Mouse (Mus musculus): ENCODE results near the gene Spock2. TPM values are rescaled to one million over a fixed set of nuclear protein-coding genes. Genes with fewer than 3 reads are reported as not detected.
A peak's percentile ranks its signal among the peaks of the same experiment; 100 is the strongest.
"Not testable (repeated sequence)": the region's sequence is repeated elsewhere in the genome, so short reads cannot be mapped to it uniquely, and the experiment has no call there.

Gene Spock2
- polyA plus RNA-seq, 2 experiments from 2014 or later = 3.9 to 5.3 TPM

DNA sequence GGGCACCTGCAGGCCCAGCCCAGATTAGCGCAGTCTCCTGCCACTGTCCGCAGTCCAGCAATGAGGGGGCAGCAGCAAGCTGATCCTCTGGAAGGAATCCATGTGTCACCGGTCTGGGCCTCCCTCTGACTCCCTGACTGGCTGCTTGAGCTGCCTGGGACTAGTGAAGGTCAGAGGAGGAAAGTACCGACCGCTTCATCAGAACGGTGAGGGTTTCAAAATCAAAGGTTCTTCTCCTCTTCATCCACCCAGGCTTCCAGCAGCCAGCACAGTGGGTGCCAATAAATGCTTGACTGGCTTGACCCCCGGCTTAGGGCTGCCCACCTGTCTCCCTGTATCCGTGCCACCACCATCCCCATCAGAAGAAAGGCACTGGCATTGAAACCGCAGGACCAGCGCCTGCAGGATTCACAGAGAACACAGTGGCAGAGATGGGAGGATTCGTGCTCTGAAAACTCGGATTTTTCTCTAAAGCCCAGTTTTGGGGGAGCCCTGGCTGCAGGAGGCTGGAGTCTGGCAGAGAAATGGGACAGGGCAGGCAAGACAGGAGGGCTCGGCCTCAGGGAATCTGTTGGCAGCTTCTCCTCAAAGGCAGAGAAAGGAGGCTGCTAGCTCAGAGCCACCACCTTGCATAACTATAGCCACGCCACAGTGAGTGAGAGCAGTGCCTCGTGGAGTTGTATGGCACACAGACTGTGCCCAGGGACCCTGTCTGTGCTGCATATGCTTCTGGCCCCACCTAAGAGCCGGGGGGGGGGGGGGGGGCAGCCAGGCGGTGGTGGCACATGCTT lies 2.5 kb downstream of the Spock2 start:
- ATAC-seq = no peak

- ATAC-seq = no peak
Observed at GRCm38 (mm10) chr10:60109336-60109735, 3.3 kb downstream of the Spock2 start.

- no peak for ATAC-seq
Observed at GRCm38 (mm10) chr10:60109989-60110388, 4.0 kb downstream of the Spock2 start.

DNA sequence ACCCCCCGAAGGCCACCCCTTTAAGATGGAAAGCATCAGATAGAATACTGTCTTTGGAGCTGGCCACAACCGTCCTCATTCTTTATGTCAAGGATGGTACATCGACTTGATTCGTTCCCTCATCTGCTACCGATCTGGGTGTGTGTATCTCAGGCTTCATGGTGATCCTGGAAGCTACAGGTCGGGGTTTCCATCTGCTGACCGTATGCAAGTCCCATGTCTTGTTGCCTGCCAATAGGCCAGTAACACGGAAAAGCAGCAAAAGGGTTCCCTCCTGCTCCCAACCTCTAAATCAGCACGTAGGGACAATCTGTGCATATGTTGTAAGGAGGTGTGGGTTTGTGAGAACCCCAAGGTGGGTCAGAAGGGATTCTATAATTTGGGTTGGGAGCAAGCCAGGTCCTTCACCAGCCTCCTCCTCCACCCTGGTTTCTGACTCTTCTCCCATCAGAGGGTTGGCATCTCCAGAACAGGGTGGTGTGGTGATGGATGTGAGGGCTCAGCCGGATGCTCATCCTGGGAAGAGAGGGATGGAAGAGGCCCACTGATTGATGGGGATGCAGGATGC lies 5.0 kb downstream of the Spock2 start:
- no peak for ATAC-seq

- ATAC-seq = no peak
Observed at GRCm38 (mm10) chr10:60113965-60114690, 8.1 kb downstream of the Spock2 start.

GRCm38 (mm10) chr10:60115345-60116185 lies 9.5 kb downstream of the Spock2 start:
- peak; percentile 46 for ATAC-seq

- no peak for ATAC-seq
Observed at GRCm38 (mm10) chr10:60116997-60117396, 11.0 kb downstream of the Spock2 start.

DNA sequence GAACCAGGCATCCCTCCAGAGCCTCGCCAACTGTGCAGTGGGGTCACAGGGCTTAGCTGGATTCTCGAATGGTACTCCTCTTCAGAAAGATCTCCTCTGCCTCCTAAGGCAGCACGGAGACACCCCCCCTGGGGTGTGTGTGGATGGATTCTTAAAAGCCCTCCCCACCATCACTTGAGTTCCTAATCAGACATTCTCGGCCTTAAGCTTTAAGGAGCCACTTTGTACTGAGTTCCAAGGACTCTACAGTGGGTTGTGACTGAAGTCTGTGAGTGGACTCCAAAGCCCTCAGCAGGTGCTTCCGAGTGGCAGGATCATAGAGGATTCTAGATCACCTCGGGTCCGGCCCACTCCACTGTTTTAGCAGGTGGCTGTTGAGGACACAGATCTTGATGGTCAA lies 12.4 kb downstream of the Spock2 start:
- ATAC-seq = no peak

GRCm38 (mm10) chr10:60120630-60121029 lies 14.6 kb downstream of the Spock2 start:
- ATAC-seq = no peak

- ATAC-seq = no peak
Observed at GRCm38 (mm10) chr10:60124078-60124477, 18.1 kb downstream of the Spock2 start.

DNA sequence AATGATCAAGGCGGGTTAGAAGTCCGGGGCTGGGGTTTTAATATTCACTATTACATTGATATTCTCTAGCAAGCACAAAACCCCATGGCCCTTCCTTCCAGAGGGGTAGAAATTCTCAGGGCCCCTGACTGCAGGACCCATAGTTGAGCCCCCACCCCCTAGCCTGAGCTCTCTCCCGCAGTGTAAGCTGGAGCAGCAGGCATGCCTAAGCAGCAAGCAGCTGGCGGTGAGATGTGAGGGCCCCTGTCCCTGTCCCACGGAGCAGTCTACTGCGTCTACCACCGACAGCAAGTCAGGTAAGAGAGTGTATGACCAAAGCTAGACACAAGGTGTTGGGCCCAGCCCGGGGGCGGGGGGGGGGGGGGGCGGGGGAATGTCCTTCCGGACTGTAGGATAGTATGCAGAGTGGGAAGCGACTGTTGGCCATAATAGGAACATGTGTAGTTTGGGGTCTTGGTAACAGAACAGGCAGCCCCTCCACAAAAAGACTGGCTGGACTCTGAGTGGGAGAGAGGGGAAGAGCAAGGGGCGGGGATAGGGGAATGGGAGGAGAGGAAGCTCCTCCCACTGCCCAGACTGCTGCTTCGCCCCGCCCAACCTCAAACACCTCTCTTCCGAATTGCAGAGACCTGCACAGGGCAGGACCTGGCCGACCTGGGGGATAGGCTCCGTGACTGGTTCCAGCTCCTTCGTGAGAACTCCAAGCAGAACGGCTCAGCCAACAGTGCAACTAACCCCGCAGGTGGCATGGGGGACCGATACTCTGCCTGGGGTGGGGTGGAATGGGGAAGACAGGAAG lies 19.7 kb downstream of the Spock2 start:
- no peak for ATAC-seq

- ATAC-seq = no peak
Observed at GRCm38 (mm10) chr10:60128287-60128686, 22.3 kb downstream of the Spock2 start.

- no peak for ATAC-seq
Observed at GRCm38 (mm10) chr10:60130504-60130903, 24.5 kb downstream of the Spock2 start.

GRCm38 (mm10) chr10:60133501-60133900 lies 27.5 kb downstream of the Spock2 start:
- ATAC-seq = no peak

- ATAC-seq = no peak
Observed at GRCm38 (mm10) chr10:60134201-60134600, 28.2 kb downstream of the Spock2 start.

GRCm38 (mm10) chr10:60136010-60136409 lies 30.0 kb downstream of the Spock2 start:
- not testable (repeated sequence) for ATAC-seq

DNA sequence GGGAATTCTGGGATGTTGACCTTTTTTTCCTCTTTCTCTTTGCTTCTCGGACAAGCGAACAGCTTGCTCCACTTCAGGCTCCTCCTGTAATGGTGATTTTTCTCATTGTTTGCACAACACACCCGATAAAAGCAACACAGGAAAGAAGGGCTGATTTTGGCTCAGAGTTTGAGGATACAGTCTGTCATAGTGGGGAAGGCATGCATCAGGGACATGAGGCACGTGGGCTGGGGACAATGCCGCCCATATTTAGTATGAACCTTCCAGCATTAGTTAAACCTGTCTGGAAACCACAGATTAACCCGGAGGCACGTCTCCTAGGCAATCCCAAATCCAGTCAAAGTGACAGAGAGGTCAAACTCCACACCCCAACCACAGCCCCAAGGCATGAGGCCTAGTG lies 30.9 kb downstream of the Spock2 start:
- ATAC-seq = no peak

GRCm38 (mm10) chr10:60138680-60139079 lies 32.7 kb downstream of the Spock2 start:
- peak; percentile 63 for ATAC-seq

- no peak for ATAC-seq
Observed at GRCm38 (mm10) chr10:60140751-60141150, 34.7 kb downstream of the Spock2 start.

DNA sequence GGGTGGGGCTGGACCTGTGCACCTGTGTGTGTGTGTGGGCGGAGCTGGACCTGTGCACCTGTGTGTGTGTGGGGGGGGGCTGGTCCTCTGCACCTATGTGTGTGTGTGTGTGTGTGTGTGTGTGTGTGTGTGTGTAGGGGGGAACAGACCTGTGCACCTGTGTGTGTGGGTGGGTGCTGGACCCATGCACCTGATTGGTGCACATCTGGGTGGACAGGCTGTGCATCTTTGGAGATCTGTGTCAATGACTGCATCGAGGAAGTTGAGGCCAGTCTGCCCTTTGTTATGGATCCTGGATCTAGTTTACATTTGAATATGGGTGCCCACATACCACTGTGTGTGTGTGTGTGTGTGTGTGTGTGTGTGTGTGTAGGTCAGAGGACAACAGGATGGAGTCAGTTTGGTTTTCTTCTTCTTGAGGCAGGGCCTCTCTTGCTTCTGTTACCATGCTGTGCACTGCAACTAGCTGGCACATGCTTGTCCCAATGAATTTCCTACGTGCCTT lies 35.7 kb downstream of the Spock2 start:
- no peak for ATAC-seq

GRCm38 (mm10) chr10:60147510-60148047 lies 41.6 kb downstream of the Spock2 start:
- not testable (repeated sequence) for ATAC-seq

All from activated CD4-positive, CD25-positive, alpha-beta regulatory T cell, adult 4 months (primary cell).